Mouse (Mus musculus): ENCODE measurements around the gene Slc7a10.
"Not testable (repeated sequence)": the region's sequence is repeated elsewhere in the genome, so short reads cannot be mapped to it uniquely, and the experiment has no call there.

Gene Slc7a10

DNA sequence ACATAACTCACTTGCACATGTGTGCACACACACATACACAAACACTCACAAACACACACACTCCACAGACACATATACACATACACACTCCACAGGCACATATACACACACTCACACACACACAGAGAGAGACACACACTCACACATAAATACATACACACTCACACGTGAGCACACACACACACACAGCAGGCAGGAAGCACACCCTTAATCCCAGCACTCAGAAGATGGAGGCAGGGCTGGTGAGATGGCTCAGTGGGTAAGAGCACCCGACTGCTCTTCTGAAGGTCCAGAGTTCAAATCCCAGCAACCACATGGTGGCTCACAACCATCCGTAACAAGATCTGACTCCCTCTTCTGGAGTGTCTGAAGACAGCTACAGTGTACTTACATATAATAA is 51.8 kb downstream of the Slc7a10 start:
- DNase-seq (ENCODE audit: low read depth, low spot score) = not testable (repeated sequence)
